Mouse (Mus musculus) hematopoietic stem cell, adult 5-6 weeks (primary cell): ENCODE measurements at regions not wholly inside any gene's neighbourhood (a gene's known extent, or its start where the extent isn't known, plus 50 kb on each side); places are given as distances from the start of the nearest gene placed in this dataset.

Experiments used
- ATAC-seq, 2 experiments: fragments of 125-278 bp in 1 of 2; replicated peaks in 1 of 2; 2 replicates each; pipeline ENCODE4 v1.8.0; 2016 to 2017; ENCODE audit warnings: inconsistent platforms in 2 of 2, mild to moderate bottlenecking in 2 of 2, moderate number of reproducible peaks in 2 of 2, low read depth in 1 of 2, moderate TSS enrichment in 1 of 2; ENCODE audit not compliant: low FRiP score in 2 of 2, poor library complexity in 2 of 2, severe bottlenecking in 2 of 2, insufficient read depth in 1 of 2, low TSS enrichment in 1 of 2

DNA sequence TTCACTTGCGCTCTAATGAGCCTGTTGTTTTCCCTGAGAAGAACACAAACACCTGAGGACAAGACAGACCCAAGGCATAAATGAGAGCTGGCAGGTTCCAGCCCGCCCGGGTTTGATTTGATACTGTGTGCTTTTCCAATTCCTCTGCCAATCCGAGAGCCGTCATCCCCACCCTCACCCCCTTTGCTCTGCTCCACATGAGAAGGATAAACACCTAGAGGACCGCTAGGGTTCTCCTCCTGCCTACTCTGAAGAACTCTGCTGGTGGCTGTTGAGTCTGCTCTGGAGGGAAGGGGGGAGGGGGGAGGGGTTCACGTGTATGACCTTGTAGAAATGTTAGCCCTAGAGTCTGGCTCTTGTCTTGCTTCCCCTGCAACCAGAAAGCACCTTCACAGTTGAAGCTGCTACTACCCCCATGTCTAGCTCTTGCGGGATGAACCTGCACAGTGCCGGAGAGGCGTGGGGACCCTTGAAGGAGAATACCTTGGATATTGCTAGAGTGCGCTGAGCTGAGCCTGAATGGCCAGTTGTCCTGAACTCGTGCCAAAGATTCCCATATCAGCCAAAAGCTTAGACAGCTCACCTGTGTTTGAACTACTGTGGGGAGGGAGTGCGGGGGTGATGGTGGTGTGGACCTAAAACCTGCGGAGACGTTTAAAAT, 225.0 kb upstream of the Atp5g3 start:
- ATAC-seq = no peak

DNA sequence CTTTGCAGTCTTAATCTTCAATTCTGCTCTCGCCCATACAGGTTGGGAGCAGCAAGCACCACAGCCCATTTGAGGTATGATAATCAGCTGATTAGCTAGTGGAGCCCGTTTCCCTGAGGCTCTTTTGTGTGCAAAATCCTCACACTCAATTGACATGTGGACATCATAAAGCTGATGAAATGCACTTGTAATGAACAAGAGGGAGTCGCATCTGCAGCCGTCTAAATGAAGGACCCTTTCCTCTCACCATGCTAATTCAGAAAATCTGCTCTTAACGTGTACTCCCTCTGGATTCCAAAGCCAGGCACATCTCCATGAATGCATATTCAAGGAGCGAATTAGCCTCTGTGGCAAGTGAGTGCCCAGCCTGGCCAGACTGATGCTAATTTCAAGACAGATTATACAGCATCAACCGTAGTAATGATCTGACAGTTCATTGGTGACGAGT, 219.0 kb upstream of the Atp5g3 start:
- no peak for ATAC-seq

DNA sequence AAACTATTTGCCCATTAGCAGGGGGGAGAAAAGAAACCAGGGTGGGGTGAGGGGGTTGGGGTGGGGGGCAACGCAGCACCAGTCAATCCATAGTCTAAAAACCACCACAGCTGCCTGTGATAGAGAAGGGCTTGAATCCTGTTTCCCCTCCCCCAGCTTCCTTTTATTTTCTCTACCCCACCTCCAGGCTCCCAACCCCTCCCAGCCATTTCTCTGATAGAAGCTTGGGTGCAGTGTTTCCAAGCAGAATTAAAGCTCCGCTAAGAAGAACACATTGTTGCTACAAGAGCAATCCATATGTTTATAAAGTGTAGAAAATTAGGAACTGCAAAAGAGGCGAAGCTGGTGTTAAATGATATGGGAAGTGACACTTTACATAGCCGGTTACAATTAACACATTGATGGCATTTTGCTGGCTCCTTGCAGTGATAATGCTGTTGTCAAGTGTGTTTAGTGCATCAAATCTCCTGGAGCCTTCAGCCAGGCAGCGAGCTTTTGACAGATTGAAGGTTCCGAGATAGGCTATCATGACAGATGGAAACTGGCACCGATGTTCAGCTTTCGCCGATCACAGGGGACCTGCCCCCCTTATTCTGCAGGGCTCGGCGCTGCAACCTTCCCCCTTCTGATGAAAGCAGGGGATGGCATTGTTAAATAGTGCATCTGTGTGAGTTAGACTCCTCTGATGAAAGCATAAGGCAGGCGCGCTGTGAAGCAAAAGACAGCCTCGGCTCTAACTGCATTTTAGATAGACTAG, 217.8 kb upstream of the Atp5g3 start:
- no peak for ATAC-seq

DNA sequence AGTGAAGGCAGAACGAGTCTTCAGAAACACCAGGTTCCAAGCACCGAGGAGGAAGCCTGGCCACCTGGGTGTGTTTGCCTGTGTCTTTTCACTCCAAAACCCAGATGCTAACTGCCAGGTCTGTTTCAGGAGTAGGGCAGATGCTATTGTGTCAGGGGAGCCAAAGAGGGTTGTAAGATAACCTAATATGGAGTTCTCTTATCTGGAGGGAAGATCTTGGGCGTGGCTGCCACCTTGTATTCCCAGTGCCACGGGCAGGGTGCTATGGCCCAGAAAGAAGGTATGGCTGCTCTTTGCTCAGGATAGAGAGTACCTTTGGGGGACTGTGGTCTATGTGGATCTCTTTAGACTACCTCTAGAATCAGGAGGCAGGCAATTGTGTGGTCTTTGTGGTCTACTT, 216.0 kb upstream of the Atp5g3 start:
- no peak for ATAC-seq

DNA sequence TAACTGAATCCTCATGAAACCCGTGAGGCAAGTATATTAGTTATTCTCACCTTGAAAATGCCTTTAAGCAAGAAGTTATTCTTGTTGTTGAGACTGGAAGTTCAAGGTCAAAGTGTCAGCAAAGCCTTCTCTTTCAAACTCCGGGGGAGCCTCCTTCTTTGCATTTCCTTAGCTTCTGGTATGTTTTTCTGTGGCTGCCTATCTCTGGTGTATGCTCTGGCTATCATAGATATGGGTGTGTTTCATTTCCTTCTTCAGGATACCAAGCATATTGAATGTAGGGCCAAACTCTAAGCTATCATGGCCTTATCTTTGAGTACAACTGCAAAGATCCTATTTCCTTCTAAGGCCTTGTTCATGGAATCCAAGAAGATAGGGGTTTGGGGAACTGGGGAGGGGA, 213.1 kb upstream of the Atp5g3 start:
- ATAC-seq = no peak

DNA sequence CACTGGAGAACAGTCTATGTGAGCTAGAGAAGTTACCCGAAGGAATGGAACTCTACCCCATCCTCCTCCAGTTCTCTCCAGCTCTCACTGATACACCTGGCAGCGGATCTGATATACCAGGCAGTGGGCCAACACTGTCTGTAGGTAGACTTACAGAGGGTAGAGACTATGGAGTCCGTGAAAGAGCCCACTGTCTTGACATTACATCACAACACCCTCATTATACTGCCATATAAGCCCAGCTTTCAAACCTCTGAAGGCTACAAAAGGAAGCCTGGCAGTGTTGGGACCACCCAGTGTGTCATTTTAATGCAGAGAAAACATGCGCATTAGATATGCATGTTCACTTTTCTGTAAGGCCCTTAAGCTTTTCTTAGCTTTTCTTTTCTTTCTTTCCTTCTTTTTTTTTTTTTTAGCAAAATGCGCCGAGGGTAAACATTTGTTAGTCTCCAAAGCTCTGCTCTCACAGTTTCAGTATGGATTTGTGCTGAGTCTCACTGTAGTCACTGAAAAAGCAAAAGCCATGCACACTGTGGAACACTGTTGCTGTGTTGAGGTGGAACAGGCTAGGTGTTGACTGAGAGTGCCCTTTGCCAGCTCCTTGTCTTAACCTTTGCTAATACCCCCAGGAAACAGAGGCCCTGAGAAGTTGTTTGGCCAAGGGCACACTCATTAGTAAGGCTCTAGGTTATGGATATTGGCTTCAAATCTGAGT, 212.4 kb upstream of the Atp5g3 start:
- ATAC-seq = no peak

DNA sequence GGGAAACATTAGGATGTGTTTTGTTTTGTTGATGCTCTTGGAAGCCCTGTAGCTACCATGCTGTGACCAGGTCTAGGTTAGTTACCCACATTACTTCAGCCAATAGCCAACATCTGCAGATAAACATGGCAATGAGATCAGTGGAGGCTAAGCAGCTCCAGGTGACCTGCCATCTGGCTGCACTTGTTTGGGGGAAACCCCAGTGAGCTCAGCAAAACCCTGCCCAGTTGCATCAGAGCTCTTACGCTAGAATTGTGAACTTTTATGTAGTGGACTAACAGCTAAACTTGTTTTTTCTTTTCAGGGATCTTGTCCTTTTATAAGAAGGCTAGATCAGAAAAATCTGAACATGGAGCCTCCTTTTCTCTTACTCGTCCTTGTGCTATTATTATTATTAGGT, 211.8 kb upstream of the Atp5g3 start:
- ATAC-seq = no peak

DNA sequence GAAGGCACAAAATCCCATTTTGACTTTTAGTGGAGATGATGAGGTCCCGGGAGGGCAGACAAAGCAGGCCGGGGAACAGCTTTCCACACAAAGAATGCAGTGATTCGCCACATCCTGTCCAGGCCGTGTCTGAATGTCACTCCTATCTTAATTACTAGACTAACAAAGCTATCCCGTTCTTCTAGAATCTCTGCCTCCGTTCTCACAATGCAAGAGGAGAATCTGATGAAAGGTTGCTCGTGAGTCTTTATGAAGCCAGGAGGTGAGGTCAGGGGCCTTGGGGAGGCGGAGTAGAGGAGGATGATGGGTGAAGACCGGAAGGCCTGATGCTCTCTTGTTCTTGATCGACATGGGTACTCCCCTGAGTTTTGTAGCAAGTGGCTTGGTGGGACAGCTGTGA, 208.9 kb upstream of the Atp5g3 start:
- ATAC-seq = no peak

DNA sequence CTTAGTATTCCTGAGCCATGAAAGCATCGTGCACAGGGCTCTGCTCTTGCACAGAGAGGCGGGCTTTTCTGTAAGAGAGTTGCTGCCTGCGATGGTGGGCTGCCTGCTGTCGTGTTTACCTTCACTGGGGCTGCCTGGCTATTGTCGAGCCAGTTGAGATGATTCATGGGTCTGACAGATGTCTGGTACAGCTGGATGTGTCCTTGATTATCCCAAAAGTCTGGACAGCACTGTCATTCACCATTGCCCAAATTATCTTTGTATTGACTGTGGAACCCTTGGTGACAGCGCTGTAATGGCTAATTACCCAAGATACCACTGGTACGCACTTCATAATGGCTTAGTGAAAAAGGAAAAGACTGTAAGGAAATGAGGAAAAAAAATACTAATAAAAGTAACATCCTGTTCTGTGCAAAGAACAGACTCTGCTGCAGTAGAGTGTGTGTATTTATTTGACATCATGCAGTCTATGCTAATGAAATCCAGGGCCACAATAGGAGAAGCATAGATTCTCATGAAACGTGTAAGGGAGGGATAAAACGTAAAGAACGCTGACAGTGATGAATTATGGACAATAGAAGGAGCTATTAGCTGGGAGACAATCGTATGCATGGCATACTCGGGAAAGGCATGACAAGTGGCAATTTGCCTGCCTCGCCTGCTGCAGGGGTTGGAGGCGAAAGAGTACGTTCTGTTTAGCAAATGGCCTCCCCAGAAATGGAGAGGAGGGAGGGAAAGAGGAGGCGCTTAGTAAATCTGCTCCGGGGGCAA, 208.2 kb upstream of the Atp5g3 start:
- no peak for ATAC-seq

DNA sequence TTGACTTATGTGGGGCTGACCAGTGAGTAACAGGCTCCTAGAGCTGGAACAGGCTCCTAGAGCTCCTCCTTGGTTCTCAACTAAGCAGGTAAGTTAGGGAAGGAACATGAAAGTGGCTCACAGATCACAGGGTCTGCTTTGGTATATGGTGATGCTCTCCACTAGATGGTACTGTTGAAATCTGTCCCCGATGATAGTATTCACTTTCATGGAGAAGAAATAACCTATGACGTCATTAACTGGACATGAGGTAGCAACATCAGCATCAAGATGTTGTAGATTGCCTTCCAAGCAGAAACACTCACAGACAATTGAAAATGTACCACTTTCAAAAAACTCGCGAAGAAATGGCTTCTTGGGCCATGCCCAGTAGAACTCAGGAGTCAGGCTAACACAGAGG, 195.3 kb upstream of the Atp5g3 start:
- no peak for ATAC-seq

DNA sequence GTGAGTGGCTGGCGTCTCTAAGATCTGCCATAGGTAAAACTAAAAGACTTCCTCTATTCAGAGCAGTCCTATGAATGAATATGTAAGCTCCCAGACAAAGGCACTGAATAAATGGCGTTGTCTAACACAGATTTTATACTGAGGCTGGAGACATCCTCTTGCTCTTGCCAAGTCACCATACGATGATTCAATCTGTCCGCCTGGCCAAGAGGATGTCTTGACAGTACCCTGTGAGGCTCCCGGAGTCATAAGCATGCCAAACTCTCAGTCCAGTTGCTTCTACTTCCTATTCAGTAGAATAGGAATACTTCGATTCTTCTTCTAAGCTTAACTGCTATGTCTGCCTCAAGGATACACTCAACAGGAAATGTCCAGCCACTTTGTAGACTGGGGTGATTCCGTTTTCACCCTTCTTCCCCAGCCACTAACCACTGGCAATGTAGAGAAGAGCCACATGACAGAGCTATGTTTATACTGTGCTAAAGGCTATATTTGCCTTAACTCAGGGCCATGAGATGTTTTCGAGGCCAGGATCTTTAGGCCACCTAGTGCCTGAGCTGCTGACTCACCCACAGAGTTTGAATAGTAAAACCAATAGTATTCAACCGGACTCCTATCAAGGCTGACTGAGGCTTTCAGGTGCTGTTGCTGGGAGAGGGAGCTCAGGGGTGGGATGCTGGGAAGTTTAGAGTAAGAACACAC, 188.7 kb upstream of the Atp5g3 start:
- no peak for ATAC-seq

DNA sequence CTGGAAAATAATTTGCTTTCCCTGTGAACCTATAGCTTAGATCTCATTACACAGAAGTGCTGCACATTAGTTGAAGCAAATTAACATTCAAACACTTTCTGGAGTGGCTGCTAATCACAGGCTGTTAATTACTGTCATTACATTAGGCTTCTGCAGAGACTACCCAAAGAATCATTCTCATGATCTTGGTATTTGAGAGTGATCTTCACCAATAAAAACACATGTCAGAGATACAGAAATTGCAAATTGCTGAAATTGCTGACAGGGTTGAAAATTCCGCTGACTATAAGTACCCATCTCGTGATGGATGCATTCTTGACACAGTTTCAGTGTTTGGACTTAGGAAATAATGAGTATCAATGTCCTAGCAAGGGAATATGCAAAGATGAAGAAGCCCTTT, 185.7 kb upstream of the Atp5g3 start:
- ATAC-seq = no peak

DNA sequence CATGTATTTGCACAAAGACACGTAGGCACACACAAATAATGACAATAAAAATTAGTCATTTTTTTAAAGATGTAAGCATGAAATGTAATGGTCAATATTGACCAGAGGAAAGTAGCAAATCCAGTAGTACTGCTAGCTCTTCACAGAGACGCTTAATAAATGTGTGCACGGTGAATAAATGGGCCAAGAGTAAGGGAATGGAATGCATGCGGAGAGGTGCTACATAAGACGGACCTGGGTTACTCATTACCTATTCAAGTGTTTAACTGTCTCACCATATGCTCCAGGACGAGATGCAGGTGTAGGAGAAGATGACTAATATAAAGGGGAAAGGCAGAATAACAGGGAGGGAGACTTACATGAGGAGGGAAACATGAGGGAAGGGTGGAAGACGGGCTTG, 182.4 kb upstream of the Atp5g3 start:
- no peak for ATAC-seq

DNA sequence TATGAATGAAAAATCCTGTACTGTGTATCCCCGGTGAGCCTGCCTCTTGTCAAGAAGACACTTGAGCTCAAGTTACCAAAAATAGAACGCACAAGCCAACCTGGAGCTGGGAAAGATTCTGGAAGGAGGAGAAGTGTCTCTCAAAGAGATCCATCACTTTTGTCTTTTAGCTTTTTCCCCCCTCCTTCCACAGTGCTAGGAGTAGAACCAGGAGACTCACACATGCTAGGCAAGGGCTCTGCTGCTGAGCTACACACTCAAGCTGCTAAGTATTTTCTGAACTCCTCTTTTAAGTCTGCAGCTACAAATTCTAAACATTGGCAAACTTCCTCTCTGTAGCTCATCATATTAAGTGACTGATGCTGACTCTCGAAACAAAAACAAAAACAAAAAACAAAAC, 176.2 kb upstream of the Atp5g3 start:
- no peak for ATAC-seq

DNA sequence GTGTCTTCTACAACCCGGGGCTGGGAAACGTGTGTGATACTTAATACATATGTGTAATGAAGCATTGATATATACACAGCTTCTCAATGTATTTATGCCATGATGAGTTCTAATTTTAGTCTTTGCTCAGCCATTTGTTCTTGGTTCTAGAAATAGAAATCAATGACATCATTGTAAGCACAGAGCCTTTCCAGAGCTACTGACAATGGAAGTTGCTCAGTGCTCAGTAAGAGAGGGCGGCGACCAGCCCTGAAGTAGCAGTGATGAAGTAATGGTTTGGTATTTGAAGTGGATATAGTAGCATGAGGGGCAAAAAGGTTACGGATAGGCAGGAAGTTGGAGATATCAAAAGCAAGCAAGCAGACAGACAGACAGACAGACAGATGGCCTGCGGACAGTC, 173.8 kb upstream of the Atp5g3 start:
- ATAC-seq = no peak

DNA sequence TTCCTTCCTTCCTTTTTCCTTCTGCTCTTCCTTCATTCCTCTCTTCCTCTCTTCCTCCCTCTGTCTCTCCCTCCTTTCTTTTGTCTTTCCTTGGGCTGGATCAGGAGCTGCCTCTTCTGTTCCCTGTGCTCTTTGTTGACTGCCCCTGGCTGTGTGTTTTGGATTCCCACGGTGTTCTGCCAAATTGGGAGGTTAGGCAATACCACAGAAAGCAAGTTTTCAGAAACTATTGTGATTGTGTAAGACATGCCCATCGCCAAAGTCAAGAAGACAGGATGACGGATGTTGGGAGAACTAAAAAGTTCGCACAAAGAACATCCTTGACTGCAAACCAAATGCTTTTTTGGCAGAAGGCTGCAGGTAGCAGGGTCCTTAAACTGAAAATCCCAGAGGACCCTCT, 165.6 kb upstream of the Atp5g3 start:
- ATAC-seq = no peak

DNA sequence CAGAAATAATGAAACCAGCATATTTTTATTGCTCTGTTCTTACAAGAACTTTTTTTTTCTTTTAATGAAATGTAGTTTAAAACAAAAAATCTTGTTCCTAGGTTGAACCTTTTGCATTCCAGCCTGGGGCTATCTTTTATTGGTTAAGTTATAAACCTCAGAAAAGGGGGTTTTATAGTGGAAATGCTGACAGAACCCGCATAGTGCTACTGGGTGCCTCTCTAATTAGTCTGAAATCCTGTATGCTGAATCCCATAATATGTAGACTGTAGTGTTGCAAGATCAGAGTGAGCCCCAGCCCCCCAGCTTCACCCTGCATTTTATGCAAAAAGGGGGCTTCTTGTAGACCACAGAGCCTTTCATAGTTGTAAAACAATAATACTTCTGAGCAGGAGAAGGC, 164.4 kb upstream of the Atp5g3 start:
- ATAC-seq = no peak
